Mouse (Mus musculus): ENCODE measurements at regions not wholly inside any gene's neighbourhood (a gene's known extent, or its start where the extent isn't known, plus 50 kb on each side); places are given as distances from the start of the nearest gene placed in this dataset.

GRCm38 (mm10) chr2:9792381-9792780 is 88.7 kb upstream of the 4930412O13Rik start:
- no peak for TF ChIP-seq GATA1 (IDR thresholded peaks at IDR 0.05; ENCODE audit: borderline replicate concordance, low read length)
- TF ChIP-seq FLI1 (IDR thresholded peaks at IDR 0.05; ENCODE audit: low read length) = no peak
